20 mouse cellular contexts compared by ENCODE assay signal in genomic region chr8:88544677-88545076, GRCm38 (mm10). TPM values are rescaled to one million over a fixed set of nuclear protein-coding genes. Genes with fewer than 3 reads are reported as not detected.
DNase-seq lines count a peak whose midpoint lies in the region; ATAC-seq and TF ChIP-seq lines count a peak whose summit lies in the region.
"Had no signal": no experiment of that assay in that cellular context is flagged by ENCODE, and none has a peak within 500 bp of the region (broad histone marks: within the 10 kb centered on the region; RNA-seq: fewer than 3 reads in every experiment).

No protein-coding gene starts in this region.

- no peak for TF ChIP-seq EP300 in stomach, postnatal 0 days (optimal IDR thresholded peaks at IDR 0.05)

- whole genome bisulfite sequencing in kidney, embryonic 15.5 days = 44% methylated on average over 4 of the region's 4 CpGs
- WGBS in stomach, embryonic 14.5 days = 67% methylated on average over 4 of the region's 4 CpGs
- WGBS in stomach, postnatal 0 days = 50% methylated on average over 4 of the region's 4 CpGs
- WGBS in limb, embryonic 10.5 days = 56% methylated on average over 4 of the region's 4 CpGs
- 59% methylated on average over 4 of the region's 4 CpGs for WGBS in stomach, embryonic 16.5 days

- peak; percentile 38 for ATAC-seq in kidney, embryonic 15.5 days (replicated peaks; ENCODE audit: low FRiP score)
- no peak for ATAC-seq in stomach, embryonic 14.5 days (ENCODE audit: insufficient number of reproducible peaks, insufficient read depth, low FRiP score, low read depth)
- no peak for ATAC-seq in stomach, postnatal 0 days (ENCODE audit: low FRiP score, low TSS enrichment)
- ATAC-seq in stomach, embryonic 16.5 days (ENCODE audit: insufficient read depth, low FRiP score) = no peak
- ATAC-seq: intestine, postnatal 0 days had no signal

- no peak overlapping the region for H3K9ac ChIP-seq in kidney, embryonic 15.5 days
- H3K9ac ChIP-seq in stomach, embryonic 14.5 days (replicated peaks; ENCODE audit: low read depth, low read length) = no peak overlapping the region
- no peak overlapping the region for H3K9ac ChIP-seq in stomach, postnatal 0 days (ENCODE audit: low read length)
- H3K9ac ChIP-seq in stomach, embryonic 16.5 days (ENCODE audit: low read length) = no peak overlapping the region
- H3K9ac ChIP-seq: forebrain, embryonic 12.5 days; hindbrain, embryonic 14.5 days had no signal

- TF ChIP-seq CTCF in stomach, postnatal 0 days (IDR thresholded peaks at IDR 0.05; ENCODE audit: low read depth) = no peak
- TF ChIP-seq CTCF in left cerebral cortex, adult 2 months (IDR thresholded peaks at IDR 0.05) = no peak

- peaks cover 39% of the 10 kb centered on the region for H3K36me3 ChIP-seq in kidney, embryonic 15.5 days
- H3K36me3 ChIP-seq in stomach, embryonic 14.5 days (ENCODE audit: control insufficient read depth, insufficient read depth, low read length) = no peaks in the 10 kb centered on the region; the same call in 1 of the 2 replicates
- no peaks in the 10 kb centered on the region for H3K36me3 ChIP-seq in stomach, postnatal 0 days (ENCODE audit: control insufficient read depth, insufficient read depth, low read length)
- peaks cover 65% of the 10 kb centered on the region for H3K36me3 ChIP-seq in limb, embryonic 10.5 days
- no peaks in the 10 kb centered on the region; the same call in 1 of the 2 replicates for H3K36me3 ChIP-seq in stomach, embryonic 16.5 days (ENCODE audit: control insufficient read depth, insufficient read depth, low read length)

- no peak overlapping the region for H3K4me2 ChIP-seq in kidney, embryonic 15.5 days
- H3K4me2 ChIP-seq in stomach, embryonic 14.5 days (replicated peaks; ENCODE audit: low read depth, low read length) = no peak overlapping the region
- H3K4me2 ChIP-seq in stomach, postnatal 0 days (replicated peaks; ENCODE audit: low read depth) = no peak overlapping the region
- no peak overlapping the region for H3K4me2 ChIP-seq in stomach, embryonic 16.5 days (ENCODE audit: low read depth, low read length)
- H3K4me2 ChIP-seq: forebrain, embryonic 12.5 days; heart, embryonic 11.5 days; hindbrain, embryonic 14.5 days had no signal

- no peak overlapping the region for H3K4me3 ChIP-seq in kidney, embryonic 15.5 days (replicated peaks)
- H3K4me3 ChIP-seq in stomach, embryonic 14.5 days (ENCODE audit: low read depth, low read length) = no peak overlapping the region
- no peak overlapping the region for H3K4me3 ChIP-seq in stomach, postnatal 0 days (ENCODE audit: low read depth, low read length)
- no peak overlapping the region for H3K4me3 ChIP-seq in limb, embryonic 10.5 days
- H3K4me3 ChIP-seq in stomach, embryonic 16.5 days (replicated peaks; ENCODE audit: low read length) = no peak overlapping the region
- H3K4me3 ChIP-seq in left cerebral cortex, adult 2 months = no peak overlapping the region
- H3K4me3 ChIP-seq: forebrain, embryonic 12.5 days; megakaryocyte, embryonic 14.5 days had no signal

- H3K27me3 ChIP-seq in kidney, embryonic 15.5 days = no peaks in the 10 kb centered on the region
- H3K27me3 ChIP-seq in stomach, embryonic 14.5 days (ENCODE audit: control insufficient read depth, insufficient read depth, low read length) = no peaks in the 10 kb centered on the region
- no peaks in the 10 kb centered on the region for H3K27me3 ChIP-seq in stomach, postnatal 0 days (ENCODE audit: control insufficient read depth, insufficient read depth, low read length)
- H3K27me3 ChIP-seq in limb, embryonic 10.5 days (ENCODE audit: low read depth, poor library complexity, severe bottlenecking) = no peaks in the 10 kb centered on the region
- no peaks in the 10 kb centered on the region for H3K27me3 ChIP-seq in stomach, embryonic 16.5 days (ENCODE audit: control insufficient read depth, insufficient read depth, low read length)
- H3K27me3 ChIP-seq: forebrain, embryonic 12.5 days had no signal

- H3K9me3 ChIP-seq in kidney, embryonic 15.5 days (replicated peaks) = 0 out of 2 replicates have a peak, but pooled peaks cover 7% of the 10 kb centered on the region
- H3K9me3 ChIP-seq in stomach, embryonic 14.5 days (ENCODE audit: control insufficient read depth, low read depth, low read length) = 0 out of 2 replicates have a peak, but pooled peaks cover 4% of the 10 kb centered on the region
- H3K9me3 ChIP-seq in stomach, postnatal 0 days (ENCODE audit: control insufficient read depth, low read length) = no peaks in the 10 kb centered on the region
- 0 out of 2 replicates have a peak, but pooled peaks cover 2% of the 10 kb centered on the region for H3K9me3 ChIP-seq in limb, embryonic 10.5 days (replicated peaks)
- H3K9me3 ChIP-seq in stomach, embryonic 16.5 days (replicated peaks; ENCODE audit: control insufficient read depth, low read length) = no peaks in the 10 kb centered on the region

- no peak for DNase-seq in kidney, adult 9 months
- no peak for DNase-seq in stomach, postnatal 0 days (ENCODE audit: low spot score)
- DNase-seq in limb, embryonic 10.5 days (ENCODE audit: low spot score) = no peak
- DNase-seq in left cerebral cortex, adult 2 months (ENCODE audit: extremely low spot score in 1 of 2, low spot score in 2 of 2) = no peak
- DNase-seq: adrenal gland, postnatal 25 days; cerebellum, adult 18-20 months; cerebellum, postnatal 36 days; gastrocnemius, postnatal 25 days; layer of hippocampus, postnatal 36 days; left cerebral cortex, postnatal 4 days; right cerebral cortex, postnatal 14 days had no signal

- H3K27ac ChIP-seq in kidney, embryonic 15.5 days = peak overlapping the region; percentile 96
- H3K27ac ChIP-seq in stomach, embryonic 14.5 days (ENCODE audit: low read length) = 0 out of 2 replicates have a peak overlapping the region, but pooled peaks have one; percentile 98
- H3K27ac ChIP-seq in stomach, postnatal 0 days (replicated peaks) = no peak overlapping the region
- peak overlapping the region; percentile 43; the same call in 1 of the 2 replicates for H3K27ac ChIP-seq in limb, embryonic 10.5 days
- H3K27ac ChIP-seq in stomach, embryonic 16.5 days (ENCODE audit: low read length) = peak overlapping the region; percentile 96
- no peak overlapping the region for H3K27ac ChIP-seq in left cerebral cortex, adult 2 months
- H3K27ac ChIP-seq: forebrain, embryonic 12.5 days; hindbrain, embryonic 14.5 days had no signal

- intact Hi-C loops in left cerebral cortex, adult 2 months (cut with DNase I) = no loop called here

- peaks cover 58% of the 10 kb centered on the region for H3K4me1 ChIP-seq in kidney, embryonic 15.5 days
- peaks cover 33% of the 10 kb centered on the region for H3K4me1 ChIP-seq in stomach, embryonic 14.5 days (ENCODE audit: control insufficient read depth, insufficient read depth, low read length)
- peaks cover 8% of the 10 kb centered on the region for H3K4me1 ChIP-seq in stomach, postnatal 0 days (replicated peaks; ENCODE audit: control insufficient read depth, insufficient read depth)
- H3K4me1 ChIP-seq in limb, embryonic 10.5 days = peaks cover 43% of the 10 kb centered on the region
- H3K4me1 ChIP-seq in stomach, embryonic 16.5 days (ENCODE audit: control insufficient read depth, insufficient read depth, low read length) = peaks cover 38% of the 10 kb centered on the region
- H3K4me1 ChIP-seq: forebrain, embryonic 12.5 days had no signal

RNA-seq across cellular contexts. Expression of gene Nkd1, which starts 23.5 kb away (rescaled TPM):
- 60.0 and 68.1 TPM in 2 replicates for polyA plus RNA-seq in kidney, embryonic 15.5 days (2015; fragmentation: Nextera tagmentation; extraction: Ambion mirVana)
- 31.2 and 33.7 TPM in 2 replicates for polyA plus RNA-seq in stomach, embryonic 14.5 days (2014; fragmentation: Nextera tagmentation; extraction: Ambion mirVana)
- 57.4 and 58.8 TPM in 2 replicates for polyA plus RNA-seq in stomach, postnatal 0 days (2015; fragmentation: Nextera tagmentation; extraction: Ambion mirVana)
- polyA plus RNA-seq in limb, embryonic 10.5 days (2016; fragmentation: Nextera tagmentation; extraction: Ambion mirVana) = 55.4 and 60.7 TPM in 2 replicates
- 36.4 and 36.8 TPM in 2 replicates for polyA plus RNA-seq in stomach, embryonic 16.5 days (2015; fragmentation: Nextera tagmentation; extraction: Ambion mirVana)
- total RNA-seq in left cerebral cortex, adult 2 months (2021) = 10 to 100 TPM; 13.7 to 14.1 TPM
- polyA plus RNA-seq: C2C12 had no signal

Comparison
In these comparisons a context has a peak if more than half of its experiments do, and no peak if none do; other contexts are left out.
1. H3K27ac ChIP-seq: peak in kidney, embryonic 15.5 days (single experiment), stomach, embryonic 14.5 days (single experiment), limb, embryonic 10.5 days (single experiment) and stomach, embryonic 16.5 days (single experiment); none in stomach, postnatal 0 days (single experiment) and left cerebral cortex, adult 2 months (single experiment).